Mouse (Mus musculus): ENCODE data around the gene Ints6l. TPM values are rescaled to one million over a fixed set of nuclear protein-coding genes. Genes with fewer than 3 reads are reported as not detected.
A peak's percentile ranks its signal among the peaks of the same experiment; 100 is the strongest.

Ints6l gene
- polyA plus RNA-seq (2012; rRNA removed): 52.0 and 63.7 TPM in 2 replicates

- TF ChIP-seq CTCF (IDR thresholded peaks at IDR 0.05; ENCODE audit: borderline replicate concordance, extremely low read depth, insufficient read depth, insufficient read length) (no peak), POLR2A (IDR thresholded peaks at IDR 0.05; ENCODE audit: borderline replicate concordance, extremely low read depth, insufficient read depth, insufficient read length, poor library complexity, severe bottlenecking) (peak; percentile 63; the same call in 1 of the 2 replicates)
These were observed at the start of gene Ints6l for GRCm38 (mm10) chrX:56454671-56455371. Gene Ints6l, plus strand, starts transcription at chrX:56454857.

DNA sequence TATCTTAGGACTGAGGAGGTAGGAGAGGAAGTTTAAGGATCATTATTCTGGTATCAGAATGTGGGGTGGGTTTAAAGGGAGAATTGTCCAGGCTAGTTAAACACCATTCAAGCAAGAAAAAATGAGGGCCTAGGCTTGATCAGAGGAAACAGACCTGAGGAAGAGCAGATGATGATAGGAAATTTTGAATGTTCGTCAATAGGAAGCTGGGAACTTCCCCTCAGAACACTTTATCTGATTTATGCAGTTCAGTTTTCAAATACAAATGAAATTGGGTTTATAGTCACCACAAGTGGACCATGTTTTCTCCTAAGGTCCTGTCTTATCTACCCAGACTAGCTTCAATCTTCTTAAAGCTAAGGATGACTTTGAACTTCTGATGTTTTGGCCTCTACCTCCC is 49.2 kb upstream of the Ints6l start:
- DNase-seq (ENCODE audit: low read depth): no peak
- TF ChIP-seq CTCF (IDR thresholded peaks at IDR 0.05; ENCODE audit: borderline replicate concordance, extremely low read depth, insufficient read depth, insufficient read length) (no peak), POLR2A (IDR thresholded peaks at IDR 0.05; ENCODE audit: borderline replicate concordance, extremely low read depth, insufficient read depth, insufficient read length, poor library complexity, severe bottlenecking) (no peak)

More at GRCm38 (mm10) chrX:56454671-56455371, at the start of gene Ints6l:
- peak; percentile 95 for DNase-seq (ENCODE audit: low read depth)

DNA sequence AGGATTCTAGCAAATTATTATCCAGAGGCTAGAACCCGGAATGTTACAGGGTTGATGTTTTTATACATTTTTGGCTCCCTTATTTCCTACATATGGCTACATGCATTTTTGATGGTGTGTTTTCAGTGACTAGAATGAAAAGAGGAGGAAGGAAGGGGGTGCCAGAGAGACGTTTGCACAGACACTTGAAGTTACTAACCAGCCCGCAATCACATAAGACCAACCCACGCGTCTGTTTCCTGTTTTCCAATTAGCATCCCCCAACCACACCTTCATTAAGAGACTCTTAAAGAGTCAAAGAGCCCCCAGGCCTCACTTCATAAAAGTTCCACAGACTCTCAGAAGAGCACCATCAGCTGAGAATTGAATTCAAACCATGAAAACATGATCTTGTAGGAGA is 48.5 kb upstream of the Ints6l start:
- no peak for TF ChIP-seq POLR2A (IDR thresholded peaks at IDR 0.05; ENCODE audit: borderline replicate concordance, extremely low read depth, insufficient read depth, insufficient read length, poor library complexity, severe bottlenecking)
- no peak for TF ChIP-seq CTCF (IDR thresholded peaks at IDR 0.05; ENCODE audit: borderline replicate concordance, extremely low read depth, insufficient read depth, insufficient read length)
- DNase-seq (ENCODE audit: low read depth): no peak

DNA sequence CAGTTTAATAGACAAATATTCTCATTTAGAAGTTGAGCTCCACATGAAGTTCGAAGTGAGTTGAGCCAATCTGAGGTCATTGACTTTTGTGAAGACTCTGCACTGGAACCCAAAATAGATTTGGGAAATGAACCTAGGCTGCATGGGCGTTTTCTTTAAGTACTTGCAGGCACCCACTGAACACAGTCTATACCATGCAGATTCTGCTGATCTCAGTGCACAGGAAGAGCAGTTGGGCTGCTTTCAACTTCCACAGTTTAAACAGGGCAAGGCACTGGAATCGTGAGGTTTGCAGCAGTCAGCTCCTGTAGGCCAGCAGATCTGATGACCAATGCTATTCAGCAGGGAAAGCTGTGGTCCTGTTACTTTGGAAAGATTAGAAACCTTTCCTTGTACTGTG is 38.4 kb upstream of the Ints6l start:
- TF ChIP-seq CTCF (IDR thresholded peaks at IDR 0.05; ENCODE audit: borderline replicate concordance, extremely low read depth, insufficient read depth, insufficient read length) (no peak), POLR2A (IDR thresholded peaks at IDR 0.05; ENCODE audit: borderline replicate concordance, extremely low read depth, insufficient read depth, insufficient read length, poor library complexity, severe bottlenecking) (no peak)
- DNase-seq (ENCODE audit: low read depth): no peak

DNA sequence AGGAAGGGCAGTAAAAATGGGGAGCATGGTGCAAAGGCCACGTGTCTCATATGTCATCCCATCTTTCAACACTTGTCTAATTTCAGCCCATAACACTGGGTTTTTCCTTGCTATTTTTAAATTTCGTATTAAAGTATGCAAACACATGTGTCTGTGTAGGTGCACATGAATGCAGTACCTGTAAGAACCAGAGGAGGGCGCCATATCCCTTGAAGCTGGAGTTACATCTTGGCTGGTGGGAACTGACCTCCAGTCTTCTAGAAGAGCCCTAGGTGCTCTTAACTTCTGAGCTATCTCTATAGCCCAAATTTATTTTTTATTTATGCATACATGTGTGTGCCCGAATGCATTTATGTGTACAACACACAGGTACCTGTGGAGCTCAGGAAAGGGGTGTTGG is 37.1 kb upstream of the Ints6l start:
- no peak for TF ChIP-seq POLR2A (IDR thresholded peaks at IDR 0.05; ENCODE audit: borderline replicate concordance, extremely low read depth, insufficient read depth, insufficient read length, poor library complexity, severe bottlenecking)
- no peak for TF ChIP-seq CTCF (IDR thresholded peaks at IDR 0.05; ENCODE audit: borderline replicate concordance, extremely low read depth, insufficient read depth, insufficient read length)

DNA sequence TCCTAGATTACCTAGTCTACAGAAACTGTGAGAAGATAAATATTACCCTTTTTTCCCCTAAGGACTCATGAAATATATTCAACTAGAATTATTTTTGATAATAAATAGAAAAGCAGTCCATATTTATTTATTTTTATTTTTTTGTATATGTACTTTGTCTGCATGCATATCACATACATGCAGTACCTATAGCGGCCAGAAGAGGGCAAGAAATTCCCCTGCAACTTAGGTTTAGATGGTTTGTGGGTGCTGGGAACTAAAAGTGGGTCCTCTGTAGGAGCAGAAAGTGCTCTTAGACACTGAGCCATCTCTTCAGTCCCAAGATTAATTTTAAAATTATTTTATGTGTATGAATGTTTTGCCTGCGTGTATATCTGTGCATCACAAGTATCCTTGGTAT is 24.1 kb upstream of the Ints6l start:
- no peak for DNase-seq (ENCODE audit: low read depth)
- TF ChIP-seq CTCF (IDR thresholded peaks at IDR 0.05; ENCODE audit: borderline replicate concordance, extremely low read depth, insufficient read depth, insufficient read length) (0 out of 2 replicates have a peak, but pooled peaks have one; percentile 7), POLR2A (IDR thresholded peaks at IDR 0.05; ENCODE audit: borderline replicate concordance, extremely low read depth, insufficient read depth, insufficient read length, poor library complexity, severe bottlenecking) (no peak)

More for the DNA sequence above, 37.1 kb upstream of the Ints6l start:
- no peak for DNase-seq (ENCODE audit: low read depth)

- no peak for DNase-seq (ENCODE audit: low read depth)
- no peak for TF ChIP-seq CTCF (IDR thresholded peaks at IDR 0.05; ENCODE audit: borderline replicate concordance, extremely low read depth, insufficient read depth, insufficient read length)
- TF ChIP-seq POLR2A (IDR thresholded peaks at IDR 0.05; ENCODE audit: borderline replicate concordance, extremely low read depth, insufficient read depth, insufficient read length, poor library complexity, severe bottlenecking): no peak
These were observed 18.8 kb upstream of the Ints6l start for GRCm38 (mm10) chrX:56435758-56436283.

DNA sequence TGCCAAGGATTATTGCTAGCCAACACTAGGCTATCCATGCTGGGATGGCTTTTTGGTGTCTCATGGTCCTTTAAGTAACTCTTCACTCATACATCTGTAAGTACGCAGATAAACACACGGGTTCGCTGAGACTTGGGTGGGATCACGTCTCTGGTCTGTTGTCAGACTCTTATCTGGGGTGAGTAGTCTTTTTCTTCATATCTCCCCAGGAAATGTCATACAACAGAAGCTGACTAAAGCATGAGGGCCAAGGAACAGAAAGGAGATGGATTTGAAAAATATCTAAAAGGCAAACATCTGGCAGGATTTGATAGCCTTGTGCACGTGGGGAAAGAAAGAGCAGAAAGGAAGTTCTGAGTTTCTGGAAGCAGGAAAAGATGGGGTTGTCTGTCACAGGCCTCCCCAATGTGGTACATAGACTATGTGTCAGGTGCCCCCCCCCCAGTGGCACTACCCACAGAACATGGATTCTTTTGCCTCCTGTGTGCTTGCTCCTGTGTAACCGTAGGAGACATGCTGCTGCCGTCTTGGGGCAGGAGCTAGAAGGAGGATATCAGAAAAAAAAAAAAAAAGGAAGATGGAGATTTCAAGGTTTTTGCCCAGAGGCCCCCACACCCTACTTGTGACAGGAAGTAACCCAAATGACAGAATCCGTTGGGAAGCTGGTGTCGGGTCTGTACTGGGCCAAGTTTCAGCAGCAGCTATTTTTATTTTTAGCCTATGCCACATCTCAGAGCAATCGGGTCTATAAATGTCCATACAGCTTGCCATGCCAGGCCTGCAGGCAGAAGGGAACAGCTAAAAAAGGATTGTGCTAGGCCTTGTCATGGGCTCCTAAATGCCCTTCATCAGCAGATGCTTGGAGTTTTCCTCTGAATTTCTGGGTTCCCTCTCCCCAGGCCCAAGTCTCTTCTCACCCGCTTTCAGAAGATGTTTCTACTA is 7.9 kb upstream of the Ints6l start:
- DNase-seq (ENCODE audit: low read depth): no peak
- TF ChIP-seq POLR2A (IDR thresholded peaks at IDR 0.05; ENCODE audit: borderline replicate concordance, extremely low read depth, insufficient read depth, insufficient read length, poor library complexity, severe bottlenecking): no peak
- no peak for TF ChIP-seq CTCF (IDR thresholded peaks at IDR 0.05; ENCODE audit: borderline replicate concordance, extremely low read depth, insufficient read depth, insufficient read length)

DNA sequence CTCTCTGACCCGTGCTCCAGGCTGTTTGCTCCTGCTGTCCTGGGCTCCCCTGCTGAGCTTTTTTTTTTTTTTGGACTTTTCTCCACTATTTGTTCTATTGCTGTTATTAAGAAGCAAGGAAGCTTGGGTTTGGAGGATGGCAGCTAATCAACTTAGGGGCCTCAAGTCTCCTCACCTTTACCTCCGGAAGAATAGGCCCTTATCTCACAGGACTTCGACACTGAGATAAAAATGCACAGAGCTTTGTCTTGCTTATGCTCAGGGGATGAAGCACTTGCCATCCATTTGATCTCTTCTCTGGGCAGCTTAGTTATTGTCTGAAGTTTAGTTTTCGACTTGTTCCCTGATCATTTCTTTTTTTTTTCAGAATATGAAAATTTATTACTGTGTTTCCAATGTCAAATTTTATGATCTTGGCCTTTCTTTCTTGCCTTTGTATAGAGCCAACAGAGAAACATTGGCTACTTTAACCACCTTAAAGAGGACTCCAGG is 7.1 kb upstream of the Ints6l start, which contains the start of gene Gm2174:
Gene Gm2174, plus strand, starts transcription at position 442 of the 492 bp plus-strand sequence.
- DNase-seq (ENCODE audit: low read depth): no peak
- TF ChIP-seq CTCF (IDR thresholded peaks at IDR 0.05; ENCODE audit: borderline replicate concordance, extremely low read depth, insufficient read depth, insufficient read length): no peak
- no peak for TF ChIP-seq POLR2A (IDR thresholded peaks at IDR 0.05; ENCODE audit: borderline replicate concordance, extremely low read depth, insufficient read depth, insufficient read length, poor library complexity, severe bottlenecking)

DNA sequence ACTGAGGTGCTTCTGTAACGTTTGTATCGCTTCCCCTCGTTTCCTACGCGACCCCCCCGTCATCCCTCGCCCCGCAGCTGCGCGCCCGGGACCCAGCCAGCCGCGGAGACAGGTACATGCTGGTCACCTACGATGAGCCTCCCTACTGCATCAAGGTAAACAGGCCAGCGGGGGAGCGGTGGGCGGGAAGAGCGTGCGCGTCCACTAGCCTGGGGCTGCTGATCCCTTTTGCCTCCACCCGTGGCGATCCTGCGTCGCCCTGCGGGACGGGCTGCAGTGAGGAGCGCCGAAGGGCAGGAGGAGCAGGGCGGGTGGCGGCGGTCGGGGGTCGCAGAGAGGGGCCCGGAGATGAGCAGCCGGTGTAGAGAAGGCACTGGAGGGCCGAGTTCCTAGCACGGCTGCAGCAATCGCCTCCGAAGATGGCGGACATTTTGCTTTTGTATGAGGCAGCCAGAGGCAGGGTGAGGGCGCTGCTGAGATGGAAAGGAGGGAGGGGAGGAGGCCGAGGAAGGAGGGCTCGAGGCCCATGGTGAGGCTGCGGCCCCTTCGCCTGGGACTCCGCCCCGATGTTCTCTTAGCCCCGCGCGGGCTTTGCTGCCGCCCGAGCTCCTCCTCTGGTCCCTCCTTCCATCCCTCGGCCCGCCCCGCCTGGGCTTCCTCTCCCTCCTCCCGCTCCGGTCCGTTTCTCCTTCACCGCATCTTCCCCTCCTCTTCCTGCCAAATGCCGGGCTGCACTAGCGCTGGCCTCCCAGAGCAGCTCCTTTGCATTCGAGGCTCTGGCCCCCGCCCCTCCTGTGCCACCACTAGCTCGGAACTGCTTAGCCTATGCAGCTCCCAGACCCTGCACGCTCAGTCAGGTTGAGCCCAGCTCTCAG is 952 bp downstream of the Ints6l start:
- peak; percentile 20; the same call in 1 of the 2 replicates for TF ChIP-seq CTCF (IDR thresholded peaks at IDR 0.05; ENCODE audit: borderline replicate concordance, extremely low read depth, insufficient read depth, insufficient read length)
- TF ChIP-seq POLR2A (IDR thresholded peaks at IDR 0.05; ENCODE audit: borderline replicate concordance, extremely low read depth, insufficient read depth, insufficient read length, poor library complexity, severe bottlenecking): peak; percentile 47; the same call in 1 of the 2 replicates
- DNase-seq (ENCODE audit: low read depth): peak; percentile 97

Measured in brain, embryonic 14.5 days (tissue).